Mouse (Mus musculus) gastrocnemius, postnatal 25 days (tissue): ENCODE measurements around the gene Slc30a4. TPM values are rescaled to one million over a fixed set of nuclear protein-coding genes. Genes with fewer than 3 reads are reported as not detected.
A peak's percentile ranks its signal among the peaks of the same experiment; 100 is the strongest.

Experiments used
- DNase-seq: peaks from one replicate; pipeline ENCODE4 v3.0.0; 2022
- total RNA-seq, 2 experiments: library from RNA; stranded (reverse); gene quantifications; 1 replicate in 1 of 2; 2 replicates in 1 of 2; pipeline ENCODE4 v1.2.3; 2021

Gene Slc30a4
- total RNA-seq, 2 experiments from 2014 or later: 12.0 to 13.3 TPM

- no peak for DNase-seq
Measured at GRCm38 (mm10) chr2:122681379-122682137, 20.9 kb downstream of the Slc30a4 start.

- no peak for DNase-seq
Measured at GRCm38 (mm10) chr2:122675126-122675525, 27.3 kb downstream of the Slc30a4 start.

- DNase-seq: no peak
Measured at GRCm38 (mm10) chr2:122672841-122673240, 29.6 kb downstream of the Slc30a4 start.

- no peak for DNase-seq
Measured at GRCm38 (mm10) chr2:122671714-122672113, 30.7 kb downstream of the Slc30a4 start.

- DNase-seq: no peak
Measured at GRCm38 (mm10) chr2:122667856-122668255, 34.6 kb downstream of the Slc30a4 start.

- DNase-seq: no peak
Measured at GRCm38 (mm10) chr2:122665973-122666875, 36.2 kb downstream of the Slc30a4 start.

GRCm38 (mm10) chr2:122665253-122665972 lies 37.0 kb downstream of the Slc30a4 start:
- DNase-seq: no peak

GRCm38 (mm10) chr2:122659825-122660224 lies 42.6 kb downstream of the Slc30a4 start:
- DNase-seq: no peak

- no peak for DNase-seq
Measured at GRCm38 (mm10) chr2:122657707-122658524, 44.5 kb downstream of the Slc30a4 start.

- no peak for DNase-seq
Measured at GRCm38 (mm10) chr2:122656767-122657166, 45.7 kb downstream of the Slc30a4 start.

- DNase-seq: no peak
Measured at GRCm38 (mm10) chr2:122656052-122656451, 46.4 kb downstream of the Slc30a4 start.

- peak; percentile 25 for DNase-seq
Measured at GRCm38 (mm10) chr2:122652096-122653084, 50.1 kb downstream of the Slc30a4 start.

GRCm38 (mm10) chr2:122638673-122639072 lies 63.8 kb downstream of the Slc30a4 start:
- DNase-seq: no peak

- DNase-seq: no peak
Measured at GRCm38 (mm10) chr2:122638029-122638428, 64.4 kb downstream of the Slc30a4 start.

- peak; percentile 54 for DNase-seq
Measured at GRCm38 (mm10) chr2:122637526-122637997, 64.9 kb downstream of the Slc30a4 start.

- no peak for DNase-seq
Measured at GRCm38 (mm10) chr2:122636686-122637085, 65.8 kb downstream of the Slc30a4 start, which contains the start of gene AA467197. TSS of gene AA467197 (plus strand) at chr2:122636986.
